Mouse (Mus musculus) hindbrain, embryonic 14.5 days (tissue): Measurements from ENCODE around the gene Tgfb3. TPM values are rescaled to one million over a fixed set of nuclear protein-coding genes. Genes with fewer than 3 reads are reported as not detected.

Experiments
- ATAC-seq: fragments of 200-750 bp; cut with Nextera tagmentation; 2 replicates; pipeline ENCODE4 v1.8.0; 2017; ENCODE audit warnings: moderate number of reproducible peaks, mild to moderate bottlenecking, moderate TSS enrichment, moderate library complexity; ENCODE audit not compliant: low FRiP score
- DNase-seq: peaks from one replicate; pipeline ENCODE4 v3.0.0-alpha.2; 2015; ENCODE audit warnings: low spot score
- H3K27ac ChIP-seq: fragments of 300-500 bp; sonication (generic); 2 replicates; pipeline ENCODE4 v1.5.1; 2014; ENCODE audit warnings: mild to moderate bottlenecking, moderate library complexity
- H3K27me3 ChIP-seq: fragments of 300-500 bp; sonication (generic); 2 replicates; pipeline ENCODE4 v1.6.1; 2014; ENCODE audit warnings: mild to moderate bottlenecking, low read length, mixed read lengths; ENCODE audit not compliant: control insufficient read depth, insufficient read depth
- H3K36me3 ChIP-seq: fragments of 300-500 bp; sonication (generic); replicated peaks from 2 replicates; pipeline ENCODE4 v1.6.1; 2014; ENCODE audit not compliant: control insufficient read depth, insufficient read depth
- H3K4me1 ChIP-seq: fragments of 300-500 bp; sonication (generic); replicated peaks from 2 replicates; pipeline ENCODE4 v1.6.1; 2014; ENCODE audit warnings: antibody characterized with exemption, low read length, mixed read lengths; ENCODE audit not compliant: control insufficient read depth, insufficient read depth
- H3K4me2 ChIP-seq: fragments of 300-500 bp; sonication (generic); replicated peaks from 2 replicates; pipeline ENCODE4 v1.6.1; 2014; ENCODE audit warnings: mild to moderate bottlenecking, moderate library complexity
- H3K4me3 ChIP-seq: fragments of 300-500 bp; sonication (generic); replicated peaks from 2 replicates; pipeline ENCODE4 v1.5.1; 2014; ENCODE audit warnings: mild to moderate bottlenecking, low read length
- H3K9ac ChIP-seq: fragments of 300-500 bp; sonication (generic); 2 replicates; pipeline ENCODE4 v1.6.1; 2014
- H3K9me3 ChIP-seq: fragments of 300-500 bp; sonication (generic); 2 replicates; pipeline ENCODE4 v1.6.1; 2016; ENCODE audit warnings: low read length; ENCODE audit not compliant: control insufficient read depth
- WGBS: fragments of 180-500 bp; shearing (Covaris S2); extraction: QIAGEN DNeasy Blood & Tissue Kit; methylation state at CpG from one replicate; pipeline ENCODE4 v1.1.7; 2014; 5-methylcytosine and 5-hydroxymethylcytosine counted together
- polyA plus RNA-seq: library from polyadenylated mRNA; unstranded; fragments of >200 nt; fragmentation: Nextera tagmentation; extraction: Ambion mirVana; gene quantifications from 2 replicates; pipeline ENCODE4 v1.2.1, GENCODE M21; 2014

Gene Tgfb3
- polyA plus RNA-seq, 1 experiment from 2014 or later: 4.0 TPM

- peaks cover 27% of the 10 kb centered on the region for H3K4me1 ChIP-seq
- peak overlapping the region; percentile 96 for H3K4me2 ChIP-seq
- ATAC-seq (no peak), DNase-seq (peak; percentile 32)
- no peaks in the 10 kb centered on the region for H3K27me3 ChIP-seq
- no peak overlapping the region for H3K27ac ChIP-seq
- no peaks in the 10 kb centered on the region for H3K36me3 ChIP-seq
- WGBS: 10% methylated on average over 13 of the region's 13 CpGs
- no peaks in the 10 kb centered on the region for H3K9me3 ChIP-seq
- peak overlapping the region; percentile 38; the same call in 1 of the 2 replicates for H3K9ac ChIP-seq
- H3K4me3 ChIP-seq: 0 out of 2 replicates have a peak overlapping the region, but pooled peaks have one; percentile 11
Measured at GRCm38 (mm10) chr12:86076321-86076901, 2.4 kb downstream of the Tgfb3 start.

DNA sequence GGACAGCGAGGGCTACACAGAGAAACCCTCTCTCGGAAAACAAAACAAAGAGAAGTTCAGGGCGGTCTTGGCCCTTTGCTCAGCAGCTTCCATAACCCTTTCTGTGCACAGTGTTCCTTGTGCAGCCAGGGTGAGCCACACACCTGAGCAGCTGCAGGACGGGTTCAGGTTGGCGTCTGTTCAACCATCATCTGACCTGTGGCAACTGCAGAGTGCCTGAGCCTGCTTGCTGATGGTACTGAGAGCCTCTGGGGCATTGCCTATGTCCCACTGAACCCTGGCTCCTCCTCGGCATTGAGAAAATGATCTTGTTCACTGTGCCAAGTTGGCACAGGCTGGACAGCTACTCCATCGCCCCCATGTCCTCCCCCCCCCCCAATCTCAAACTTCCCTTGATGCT is 3.5 kb downstream of the Tgfb3 start:
- H3K36me3 ChIP-seq: no peaks in the 10 kb centered on the region
- no peak overlapping the region for H3K4me3 ChIP-seq
- 88% methylated on average over 7 of the region's 7 CpGs for WGBS
- H3K4me1 ChIP-seq: peaks cover 27% of the 10 kb centered on the region
- H3K27me3 ChIP-seq: no peaks in the 10 kb centered on the region
- no peak for DNase-seq
- no peaks in the 10 kb centered on the region for H3K9me3 ChIP-seq
- H3K27ac ChIP-seq: no peak overlapping the region
- no peak for ATAC-seq
- H3K9ac ChIP-seq: no peak overlapping the region
- H3K4me2 ChIP-seq: no peak overlapping the region

DNA sequence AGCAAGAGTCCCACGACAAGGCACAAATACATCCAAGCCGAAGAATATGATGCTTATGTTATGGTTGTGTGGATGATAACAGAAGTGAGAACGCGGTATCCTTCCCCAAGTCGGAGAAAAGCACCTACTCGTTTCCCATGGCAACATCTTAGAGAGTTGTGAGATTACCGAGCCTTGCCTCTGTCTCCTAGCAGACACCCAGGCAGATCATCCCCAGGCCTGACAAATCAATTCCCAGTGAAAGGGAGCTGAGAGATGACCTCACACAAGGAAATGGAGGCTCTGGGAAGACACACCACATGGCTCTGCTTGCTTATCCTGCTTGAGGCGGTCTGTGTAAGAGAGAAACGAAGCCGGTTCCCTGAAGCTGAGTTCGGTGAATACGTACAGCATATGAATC is 4.2 kb downstream of the Tgfb3 start:
- no peak overlapping the region for H3K4me3 ChIP-seq
- H3K4me2 ChIP-seq: no peak overlapping the region
- no peak overlapping the region for H3K9ac ChIP-seq
- DNase-seq: no peak
- no peaks in the 10 kb centered on the region for H3K27me3 ChIP-seq
- no peaks in the 10 kb centered on the region for H3K36me3 ChIP-seq
- peaks cover 27% of the 10 kb centered on the region for H3K4me1 ChIP-seq
- H3K9me3 ChIP-seq: no peaks in the 10 kb centered on the region
- H3K27ac ChIP-seq: no peak overlapping the region
- ATAC-seq: no peak
- WGBS: 81% methylated on average over 12 of the region's 12 CpGs

DNA sequence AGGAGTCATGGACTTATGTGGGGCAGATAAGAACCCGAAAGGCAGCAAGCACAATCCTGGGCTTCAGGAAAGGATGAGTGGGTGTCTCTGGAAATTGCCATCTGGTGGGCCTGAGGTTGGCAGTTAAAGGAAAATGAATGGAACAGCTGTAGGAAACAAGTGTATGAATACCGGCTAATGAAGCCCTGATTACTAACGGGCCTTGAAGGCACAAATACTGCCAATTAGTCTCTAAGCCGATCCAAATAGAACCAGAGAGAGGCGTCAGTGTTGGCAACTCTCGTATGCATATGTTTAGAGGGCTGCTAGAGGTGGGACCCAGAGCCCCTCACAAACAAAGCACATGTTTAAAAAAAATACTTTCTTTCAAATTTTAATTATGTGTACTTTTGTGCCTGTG is 7.4 kb downstream of the Tgfb3 start:
- Histone ChIP-seq H3K4me2 (no peak overlapping the region), H3K9me3 (no peaks in the 10 kb centered on the region), H3K27me3 (no peaks in the 10 kb centered on the region), H3K9ac (no peak overlapping the region), H3K36me3 (no peaks in the 10 kb centered on the region), H3K27ac (no peak overlapping the region), H3K4me3 (no peak overlapping the region), H3K4me1 (0 out of 2 replicates have a peak, but pooled peaks cover 8% of the 10 kb centered on the region)
- ATAC-seq (no peak), DNase-seq (peak; percentile 34)
- 68% methylated on average over 6 of the region's 6 CpGs for whole genome bisulfite sequencing

- ATAC-seq: no peak
- H3K4me1 ChIP-seq: no peaks in the 10 kb centered on the region
- H3K27me3 ChIP-seq: no peaks in the 10 kb centered on the region
- H3K4me2 ChIP-seq: no peak overlapping the region
- no peaks in the 10 kb centered on the region for H3K36me3 ChIP-seq
- no peak for DNase-seq
- no peak overlapping the region for H3K9ac ChIP-seq
- no peak overlapping the region for H3K27ac ChIP-seq
- H3K4me3 ChIP-seq: no peak overlapping the region
- no peaks in the 10 kb centered on the region for H3K9me3 ChIP-seq
Measured at GRCm38 (mm10) chr12:86064796-86065195, 14.0 kb downstream of the Tgfb3 start.

- Histone ChIP-seq H3K4me3 (no peak overlapping the region), H3K9me3 (no peaks in the 10 kb centered on the region), H3K36me3 (0 out of 2 replicates have a peak, but pooled peaks cover 3% of the 10 kb centered on the region), H3K4me2 (no peak overlapping the region), H3K4me1 (no peaks in the 10 kb centered on the region), H3K27ac (no peak overlapping the region), H3K9ac (no peak overlapping the region), H3K27me3 (no peaks in the 10 kb centered on the region)
- 82% methylated on average over 6 of the region's 6 CpGs for WGBS
- no peak for DNase-seq
- ATAC-seq: no peak
Measured at GRCm38 (mm10) chr12:86059341-86059740, 19.5 kb downstream of the Tgfb3 start.

- no peak overlapping the region for H3K9ac ChIP-seq
- H3K4me3 ChIP-seq: no peak overlapping the region
- H3K36me3 ChIP-seq: 0 out of 2 replicates have a peak, but pooled peaks cover 3% of the 10 kb centered on the region
- H3K4me1 ChIP-seq: no peaks in the 10 kb centered on the region
- 86% methylated on average over 8 of the region's 8 CpGs for WGBS
- H3K9me3 ChIP-seq: no peaks in the 10 kb centered on the region
- H3K27ac ChIP-seq: no peak overlapping the region
- no peak overlapping the region for H3K4me2 ChIP-seq
- no peaks in the 10 kb centered on the region for H3K27me3 ChIP-seq
- ATAC-seq: no peak
- DNase-seq: no peak
Measured at GRCm38 (mm10) chr12:86057516-86057915, 21.3 kb downstream of the Tgfb3 start.

DNA sequence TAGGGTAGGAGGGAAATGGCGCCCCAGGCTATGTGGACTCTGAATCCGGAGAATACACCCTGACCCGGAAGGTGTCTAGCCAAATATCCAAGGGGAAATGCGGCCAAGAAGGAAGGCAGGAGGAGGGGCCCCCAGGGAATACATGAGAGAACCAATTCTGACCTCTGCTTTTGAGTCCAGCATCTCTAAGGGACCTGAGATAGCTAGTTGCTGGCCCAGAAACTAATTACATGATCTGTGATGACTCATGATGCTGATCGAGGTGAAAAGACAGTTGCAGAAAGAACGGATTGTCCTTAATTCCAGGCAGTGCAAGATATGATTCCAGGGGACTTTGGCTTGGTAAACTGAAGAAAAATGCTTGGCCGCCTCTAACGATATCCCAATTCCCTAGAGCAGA is 21.9 kb downstream of the Tgfb3 start:
- H3K27ac ChIP-seq: no peak overlapping the region
- no peaks in the 10 kb centered on the region for H3K4me1 ChIP-seq
- H3K36me3 ChIP-seq: 0 out of 2 replicates have a peak, but pooled peaks cover 3% of the 10 kb centered on the region
- no peak for ATAC-seq
- no peaks in the 10 kb centered on the region for H3K9me3 ChIP-seq
- H3K4me2 ChIP-seq: no peak overlapping the region
- H3K9ac ChIP-seq: no peak overlapping the region
- H3K4me3 ChIP-seq: no peak overlapping the region
- no peak for DNase-seq
- no peaks in the 10 kb centered on the region for H3K27me3 ChIP-seq
- 85% methylated on average over 8 of the region's 8 CpGs for WGBS

- Histone ChIP-seq H3K9ac (no peak overlapping the region), H3K9me3 (no peaks in the 10 kb centered on the region), H3K27ac (no peak overlapping the region), H3K36me3 (0 out of 2 replicates have a peak, but pooled peaks cover 3% of the 10 kb centered on the region), H3K27me3 (no peaks in the 10 kb centered on the region), H3K4me2 (no peak overlapping the region), H3K4me1 (no peaks in the 10 kb centered on the region), H3K4me3 (no peak overlapping the region)
- WGBS: 82% methylated on average over 2 of the region's 2 CpGs
- ATAC-seq (no peak), DNase-seq (no peak)
Measured at GRCm38 (mm10) chr12:86055306-86055705, 23.5 kb downstream of the Tgfb3 start.

DNA sequence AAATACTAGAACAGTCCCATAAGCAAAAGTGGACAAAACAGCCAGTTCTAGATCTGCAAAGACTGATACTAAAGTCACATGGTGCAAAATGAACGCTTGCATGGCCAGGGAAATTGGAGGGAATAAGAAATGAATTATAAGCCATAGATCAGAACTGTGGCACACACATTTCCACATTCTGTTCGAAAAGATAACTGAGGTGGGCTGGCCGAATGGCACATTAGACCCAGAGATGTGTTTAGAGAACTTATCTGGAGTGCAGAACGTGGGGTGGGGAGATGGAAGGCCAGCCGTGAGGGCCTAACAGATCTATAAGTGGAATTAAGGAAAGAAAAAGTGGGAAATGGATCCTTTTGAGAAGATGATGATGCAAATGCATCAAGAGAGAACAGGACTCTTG is 27.4 kb downstream of the Tgfb3 start:
- no peak overlapping the region for H3K27ac ChIP-seq
- no peaks in the 10 kb centered on the region for H3K9me3 ChIP-seq
- H3K36me3 ChIP-seq: no peaks in the 10 kb centered on the region
- 97% methylated on average over 5 of the region's 5 CpGs for WGBS
- no peak overlapping the region for H3K9ac ChIP-seq
- ATAC-seq: no peak
- H3K4me3 ChIP-seq: no peak overlapping the region
- H3K4me2 ChIP-seq: no peak overlapping the region
- H3K27me3 ChIP-seq: no peaks in the 10 kb centered on the region
- no peak for DNase-seq
- no peaks in the 10 kb centered on the region for H3K4me1 ChIP-seq
